Comparison of ENCODE assay signal across 8 mouse cellular contexts in genomic region chr8:64692651-64693201, GRCm38 (mm10). TPM values are rescaled to one million over a fixed set of nuclear protein-coding genes. Genes with fewer than 3 reads are reported as not detected.
DNase-seq lines count a peak whose midpoint lies in the region; ATAC-seq lines count a peak whose summit lies in the region.

Gene Cpe, minus strand, starts transcription at chr8:64693054.

- ATAC-seq in liver, embryonic 16.5 days (ENCODE audit: low read depth), result peak; percentile 76
- peak; percentile 97 for ATAC-seq in neural tube, embryonic 15.5 days (ENCODE audit: low FRiP score)

- H3K4me3 ChIP-seq in liver, embryonic 16.5 days (ENCODE audit: low read depth, low read length), result peak within 1 kb of the TSS; percentile 41
- peak within 1 kb of the TSS; percentile 57 for H3K4me3 ChIP-seq in neural tube, embryonic 15.5 days (replicated peaks)

- no peaks in the 10 kb centered on the region for H3K4me1 ChIP-seq in liver, embryonic 16.5 days (ENCODE audit: control insufficient read depth, low read depth, low read length)
- H3K4me1 ChIP-seq in neural tube, embryonic 15.5 days, result peaks cover 22% of the 10 kb centered on the region

- H3K9ac ChIP-seq in liver, embryonic 16.5 days (ENCODE audit: low read depth, low read length), result no peak within 1 kb of the TSS
- peak within 1 kb of the TSS; percentile 91 for H3K9ac ChIP-seq in neural tube, embryonic 15.5 days (replicated peaks)

- DNase-seq in Muller cell, postnatal 12 days (ENCODE audit: inconsistent ontology term), result peak; percentile 92
- DNase-seq in cerebellum, adult 9-10 months, result peak; percentile 94
- DNase-seq in frontal cortex, adult 2 months (ENCODE audit: extremely low spot score in 1 of 2, low spot score in 1 of 2), result peak; percentile 76 to 91
- peak; percentile 87 for DNase-seq in heart, postnatal 4 days
- peak; percentile 85 to 91 for DNase-seq in layer of hippocampus, adult 18-20 months (ENCODE audit: low spot score in 2 of 2)
- DNase-seq in thymus, postnatal 10 days (ENCODE audit: low spot score in 2 of 2), result peak; percentile 5 to 41

- H3K27me3 ChIP-seq in liver, embryonic 16.5 days (ENCODE audit: control insufficient read depth, insufficient read depth, low read depth, low read length), result peaks cover 30% of the 10 kb centered on the region
- H3K27me3 ChIP-seq in neural tube, embryonic 15.5 days (replicated peaks), result no peaks in the 10 kb centered on the region

- peak within 1 kb of the TSS; percentile 57 for H3K4me2 ChIP-seq in liver, embryonic 16.5 days (ENCODE audit: low read depth, low read length)
- H3K4me2 ChIP-seq in neural tube, embryonic 15.5 days, result peak within 1 kb of the TSS; percentile 65

- no peaks in the 10 kb centered on the region for H3K36me3 ChIP-seq in liver, embryonic 16.5 days (ENCODE audit: control insufficient read depth, insufficient read depth)
- H3K36me3 ChIP-seq in neural tube, embryonic 15.5 days, result no peaks in the 10 kb centered on the region

- no peak within 1 kb of the TSS for H3K27ac ChIP-seq in liver, embryonic 16.5 days (ENCODE audit: low read length)
- H3K27ac ChIP-seq in neural tube, embryonic 15.5 days (replicated peaks), result peak within 1 kb of the TSS; percentile 92

- H3K9me3 ChIP-seq in liver, embryonic 16.5 days (replicated peaks; ENCODE audit: control insufficient read depth, low read length), result no peaks in the 10 kb centered on the region
- H3K9me3 ChIP-seq in neural tube, embryonic 15.5 days (replicated peaks), result no peaks in the 10 kb centered on the region

- under 1% methylated on average over 49 of the region's 54 CpGs for WGBS in liver, embryonic 16.5 days (ENCODE audit: insufficient replicate concordance)
- WGBS in neural tube, embryonic 15.5 days, result under 1% methylated on average over 54 of the region's 54 CpGs

RNA-seq across cellular contexts. Expression of gene Cpe, which starts in this region (rescaled TPM):
- 1,706 and 1,914 TPM in 2 replicates for polyA plus RNA-seq in frontal cortex, adult 2 months (2012; rRNA removed)
- total RNA-seq in heart, postnatal 4 days (2021), result 100 to 1,000 TPM; 182 to 200 TPM
- total RNA-seq in layer of hippocampus, adult 18-20 months (2021), result 1,000 to 10,000 TPM; 2,606 to 2,683 TPM
- polyA plus RNA-seq in liver, embryonic 16.5 days (2015; fragmentation: Nextera tagmentation; extraction: Ambion mirVana), result 2.9 and 4.3 TPM in 2 replicates
- polyA plus RNA-seq in neural tube, embryonic 15.5 days (2015; fragmentation: Nextera tagmentation; extraction: Ambion mirVana), result 686 and 775 TPM in 2 replicates

Comparison
In these comparisons a context has a peak if more than half of its experiments do, and no peak if none do; other contexts are left out.
1. RNA of gene Cpe (total RNA-seq): 2,606 to 2,683 TPM in layer of hippocampus, adult 18-20 months; 182 to 200 TPM in heart, postnatal 4 days; every median in the first group is over 10 times any median in the second.
2. RNA of gene Cpe (polyA plus RNA-seq): 1,706 to 1,914 TPM in frontal cortex, adult 2 months and 686 to 775 TPM in neural tube, embryonic 15.5 days; 2.9 to 4.3 TPM in liver, embryonic 16.5 days; every median in the first group is over 100 times any median in the second.
3. DNase-seq: peak in every context shown above with its lines; median percentile 94 in cerebellum, adult 9-10 months; 92 in Muller cell, postnatal 12 days; 88 in layer of hippocampus, adult 18-20 months; 87 in heart, postnatal 4 days; 84 in frontal cortex, adult 2 months; 23 in thymus, postnatal 10 days.